Mouse (Mus musculus): Measurements from ENCODE around the gene C9.

Gene C9

GRCm38 (mm10) chr15:6445135-6445534 is at the start of gene C9:
C9 (plus strand) TSS chr15:6445327.
- no peak for ATAC-seq (ENCODE audit: low TSS enrichment)

- ATAC-seq (ENCODE audit: low TSS enrichment) = no peak
Measured at GRCm38 (mm10) chr15:6398211-6398610, 46.9 kb upstream of the C9 start.

- no peak for ATAC-seq (ENCODE audit: low TSS enrichment)
Measured at GRCm38 (mm10) chr15:6398881-6399280, 46.2 kb upstream of the C9 start.

- ATAC-seq (ENCODE audit: low TSS enrichment) = no peak
Measured at GRCm38 (mm10) chr15:6400115-6400514, 45.0 kb upstream of the C9 start.

GRCm38 (mm10) chr15:6402433-6402832 is 42.7 kb upstream of the C9 start:
- no peak for ATAC-seq (ENCODE audit: low TSS enrichment)

GRCm38 (mm10) chr15:6404172-6404571 is 41.0 kb upstream of the C9 start:
- ATAC-seq (ENCODE audit: low TSS enrichment) = no peak; the same call in none of the 2 replicates

- no peak for ATAC-seq (ENCODE audit: low TSS enrichment)
Measured at GRCm38 (mm10) chr15:6406771-6407170, 38.4 kb upstream of the C9 start.

GRCm38 (mm10) chr15:6409031-6409430 is 36.1 kb upstream of the C9 start:
- no peak for ATAC-seq (ENCODE audit: low TSS enrichment)

- ATAC-seq (ENCODE audit: low TSS enrichment) = no peak
Measured at GRCm38 (mm10) chr15:6410161-6410560, 35.0 kb upstream of the C9 start.

GRCm38 (mm10) chr15:6411334-6411733 is 33.8 kb upstream of the C9 start:
- ATAC-seq (ENCODE audit: low TSS enrichment) = peak; percentile 90

GRCm38 (mm10) chr15:6415317-6415716 is 29.8 kb upstream of the C9 start:
- no peak for ATAC-seq (ENCODE audit: low TSS enrichment)

- no peak for ATAC-seq (ENCODE audit: low TSS enrichment)
Measured at GRCm38 (mm10) chr15:6431777-6432176, 13.3 kb upstream of the C9 start.

GRCm38 (mm10) chr15:6432411-6432810 is 12.7 kb upstream of the C9 start:
- no peak for ATAC-seq (ENCODE audit: low TSS enrichment)

- no peak for ATAC-seq (ENCODE audit: low TSS enrichment)
Measured at GRCm38 (mm10) chr15:6435281-6435680, 9.8 kb upstream of the C9 start.

GRCm38 (mm10) chr15:6435773-6436172 is 9.4 kb upstream of the C9 start:
- ATAC-seq (ENCODE audit: low TSS enrichment) = 0 out of 2 replicates have a peak, but pooled peaks have one; percentile 59

GRCm38 (mm10) chr15:6438685-6439084 is 6.4 kb upstream of the C9 start:
- ATAC-seq (ENCODE audit: low TSS enrichment) = no peak

GRCm38 (mm10) chr15:6444452-6444851 is 675 bp upstream of the C9 start:
- no peak for ATAC-seq (ENCODE audit: low TSS enrichment)

- ATAC-seq (ENCODE audit: low TSS enrichment) = no peak
Measured at GRCm38 (mm10) chr15:6446181-6446580, 1.1 kb downstream of the C9 start.

GRCm38 (mm10) chr15:6448892-6449291 is 3.8 kb downstream of the C9 start:
- ATAC-seq (ENCODE audit: low TSS enrichment) = no peak

- no peak for ATAC-seq (ENCODE audit: low TSS enrichment)
Measured at GRCm38 (mm10) chr15:6454461-6454860, 9.3 kb downstream of the C9 start.

GRCm38 (mm10) chr15:6461381-6461780 is 16.3 kb downstream of the C9 start:
- no peak for ATAC-seq (ENCODE audit: low TSS enrichment)

GRCm38 (mm10) chr15:6463361-6463923 is 18.3 kb downstream of the C9 start:
- ATAC-seq (ENCODE audit: low TSS enrichment) = no peak

- no peak for ATAC-seq (ENCODE audit: low TSS enrichment)
Measured at GRCm38 (mm10) chr15:6466995-6467394, 21.9 kb downstream of the C9 start.

- ATAC-seq (ENCODE audit: low TSS enrichment) = no peak
Measured at GRCm38 (mm10) chr15:6468845-6469244, 23.7 kb downstream of the C9 start.
